Mouse (Mus musculus): ENCODE measurements around the gene Gm10217.

- TF ChIP-seq CTCF (IDR thresholded peaks at IDR 0.05) (no peak), POLR2A (IDR thresholded peaks at IDR 0.05; ENCODE audit: insufficient read depth, low read depth, low read length) (no peak)
These were observed 39.3 kb upstream of the Gm10217 start for GRCm38 (mm10) chr8:9824770-9825169.
